Mouse (Mus musculus): ENCODE measurements around the gene Gdf7. TPM values are rescaled to one million over a fixed set of nuclear protein-coding genes. Genes with fewer than 3 reads are reported as not detected.
A peak's percentile ranks its signal among the peaks of the same experiment; 100 is the strongest.

The Gdf7 gene
- total and polyA plus RNA-seq, 3 experiments, result 0.20 TPM; not detected in 2

DNA sequence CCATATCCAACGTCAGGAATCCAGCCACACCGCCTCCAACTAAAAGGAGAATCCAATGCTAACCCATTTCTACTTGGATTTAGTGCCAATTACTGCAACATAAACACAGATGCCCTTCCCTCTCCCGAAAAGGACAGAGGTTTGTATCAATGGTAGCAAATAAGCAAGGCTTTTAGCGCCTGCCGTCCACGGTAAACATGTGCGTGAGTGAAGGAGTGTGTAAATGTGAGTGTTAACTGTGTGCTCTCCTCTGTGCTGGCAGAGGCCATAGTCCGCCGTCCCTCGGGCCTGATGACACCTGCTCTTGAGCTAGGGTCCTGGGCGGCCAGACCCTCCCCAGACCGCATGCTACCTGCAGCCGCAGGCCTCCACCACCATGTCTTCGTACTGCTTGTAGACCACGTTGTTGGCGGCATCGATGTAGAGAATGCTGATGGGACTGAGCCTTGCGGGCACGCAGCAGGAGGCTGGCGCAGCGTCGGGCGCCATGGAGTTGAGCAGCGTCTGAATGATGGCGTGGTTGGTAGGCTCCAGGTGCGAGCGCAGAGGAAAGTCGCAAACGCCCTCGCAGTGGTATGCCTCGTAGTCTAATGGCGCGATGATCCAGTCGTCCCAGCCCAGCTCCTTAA, 4.1 kb downstream of the Gdf7 start:
- DNase-seq, result no peak

DNA sequence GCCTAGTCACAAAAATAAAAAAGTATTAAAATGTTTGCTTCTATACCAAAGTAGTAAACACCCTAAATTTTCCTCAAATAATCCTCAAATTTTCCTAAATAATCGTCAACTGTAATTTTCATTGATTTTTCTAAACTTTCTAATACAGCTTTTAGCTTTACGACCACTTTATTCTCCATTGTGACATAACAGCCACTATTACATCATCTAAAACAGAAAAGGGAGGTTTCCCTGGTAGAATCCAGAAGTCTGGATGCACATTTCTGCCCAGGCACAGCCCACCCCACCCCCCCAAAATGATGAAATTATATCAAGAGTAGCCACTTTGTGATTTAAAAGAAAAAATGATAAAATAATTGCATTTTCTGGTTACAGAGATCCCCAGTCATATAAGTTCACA, 5.6 kb downstream of the Gdf7 start:
- no peak for DNase-seq

DNA sequence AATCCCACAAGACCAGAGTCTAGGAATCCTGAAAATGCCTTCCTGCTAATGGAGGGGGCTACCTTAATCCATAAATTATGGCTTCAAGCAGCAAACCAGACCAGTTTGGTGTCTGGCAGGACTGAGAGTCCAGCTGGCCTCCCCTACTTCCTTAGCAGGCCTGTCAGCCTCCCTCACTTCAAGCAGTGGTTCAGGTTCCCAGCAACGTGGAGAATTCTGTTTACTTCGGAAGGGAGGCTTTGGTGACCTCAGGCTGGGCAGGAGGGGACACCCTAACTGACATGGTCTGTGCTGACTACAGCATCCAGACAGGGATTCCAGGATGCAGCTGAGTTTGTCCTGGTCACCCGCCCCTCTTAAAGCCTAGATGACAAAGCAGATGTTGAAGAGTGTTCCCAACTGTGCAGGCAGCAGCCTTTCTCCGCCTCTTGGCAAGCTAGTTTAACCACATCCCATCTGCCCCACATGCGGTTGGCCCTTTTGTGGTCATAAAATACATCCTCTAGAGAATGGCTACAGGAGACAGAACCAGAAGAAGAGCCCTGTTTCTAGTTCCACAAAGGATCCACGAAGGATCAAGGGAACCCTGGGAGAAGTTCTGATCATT, 6.3 kb downstream of the Gdf7 start:
- DNase-seq, result no peak

DNA sequence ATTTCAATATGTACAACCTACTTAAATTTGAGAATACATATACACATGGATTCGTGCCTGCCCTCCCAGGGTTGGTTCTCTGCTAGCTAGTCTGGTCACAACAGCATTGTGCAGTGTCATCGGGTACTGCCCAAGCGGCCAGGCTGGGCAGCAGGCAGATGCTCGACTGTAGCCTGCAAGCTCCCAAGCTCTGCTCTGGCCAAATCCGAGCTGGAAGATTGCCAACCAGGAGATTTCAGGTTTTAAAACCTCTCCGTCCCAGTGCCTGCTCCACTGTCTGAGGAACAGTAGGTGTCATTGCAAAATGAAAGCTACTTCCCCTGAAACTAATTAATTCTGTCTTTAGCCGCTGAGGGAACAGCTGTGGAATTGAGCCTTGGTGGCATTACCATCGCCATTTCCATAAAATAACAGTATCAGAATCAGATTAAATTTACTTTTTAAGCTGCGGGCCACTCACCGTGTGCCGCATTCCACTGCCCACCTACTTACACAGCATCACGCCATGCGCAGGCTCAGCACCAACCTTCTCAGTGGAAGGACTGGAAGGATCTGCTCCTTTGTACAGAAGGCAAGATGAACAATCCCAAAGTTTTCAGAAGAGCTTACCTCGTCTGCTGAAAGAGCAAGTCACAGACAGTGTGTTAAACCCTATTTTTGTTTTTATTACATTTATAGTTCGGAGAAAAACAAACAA, 10.4 kb downstream of the Gdf7 start:
- DNase-seq, result no peak

DNA sequence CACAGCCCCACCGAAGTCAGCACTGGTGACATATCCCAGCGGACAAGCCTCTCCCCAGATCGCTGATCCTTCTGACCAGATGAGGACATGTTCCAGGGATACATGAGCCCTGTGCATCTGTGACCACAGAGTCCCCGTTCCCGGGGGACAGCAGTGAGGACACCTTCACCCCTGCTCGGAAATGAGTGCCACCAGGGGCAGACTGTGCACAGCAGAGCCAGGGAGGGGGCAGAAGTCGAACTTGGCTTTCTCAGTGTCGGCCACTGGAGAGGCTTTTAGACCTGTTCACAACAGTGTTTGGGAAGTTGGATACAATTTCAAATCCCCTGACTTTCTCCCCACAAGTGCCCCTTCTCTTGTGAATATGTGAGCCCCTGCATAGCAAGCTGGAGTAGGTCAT, 12.3 kb downstream of the Gdf7 start:
- DNase-seq, result no peak

DNA sequence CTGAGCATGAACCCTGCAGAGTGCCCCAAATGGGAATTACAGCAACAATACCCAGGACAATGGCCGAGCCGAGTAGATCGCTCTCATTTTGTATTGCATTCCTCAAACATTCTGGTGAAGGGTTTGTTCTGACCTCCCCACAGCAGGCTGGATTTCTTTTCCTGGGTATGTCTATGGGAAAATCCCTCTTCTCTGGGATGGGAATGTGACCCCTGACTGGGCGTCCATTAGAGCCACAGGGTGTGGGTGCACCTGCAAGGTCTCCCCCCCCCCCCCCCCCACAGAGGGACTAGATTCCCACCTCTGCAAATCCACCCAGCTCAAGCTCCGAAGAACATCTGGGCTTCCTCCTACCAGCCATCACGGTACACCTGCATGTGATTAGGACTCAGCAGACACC, 12.7 kb downstream of the Gdf7 start:
- no peak for DNase-seq

DNA sequence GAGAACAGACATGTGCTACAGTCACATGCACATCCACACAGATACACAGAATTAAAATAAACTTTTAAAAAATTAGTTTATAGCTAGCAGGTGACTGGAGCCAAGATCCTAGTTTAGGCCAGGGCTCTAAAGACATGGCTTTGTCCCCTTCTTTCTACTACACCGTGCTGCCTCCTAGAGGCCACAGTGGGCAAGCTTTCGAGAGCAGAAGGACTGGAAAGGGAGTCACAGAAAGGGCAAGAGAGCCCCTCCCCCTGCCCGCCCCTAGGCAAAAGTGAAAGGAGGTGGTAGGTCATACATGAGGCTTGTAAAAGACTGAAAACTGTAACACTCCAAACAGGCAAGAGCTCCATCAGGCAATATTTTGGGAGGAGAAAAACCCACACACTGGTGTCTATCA, 13.8 kb downstream of the Gdf7 start:
- no peak for DNase-seq

DNA sequence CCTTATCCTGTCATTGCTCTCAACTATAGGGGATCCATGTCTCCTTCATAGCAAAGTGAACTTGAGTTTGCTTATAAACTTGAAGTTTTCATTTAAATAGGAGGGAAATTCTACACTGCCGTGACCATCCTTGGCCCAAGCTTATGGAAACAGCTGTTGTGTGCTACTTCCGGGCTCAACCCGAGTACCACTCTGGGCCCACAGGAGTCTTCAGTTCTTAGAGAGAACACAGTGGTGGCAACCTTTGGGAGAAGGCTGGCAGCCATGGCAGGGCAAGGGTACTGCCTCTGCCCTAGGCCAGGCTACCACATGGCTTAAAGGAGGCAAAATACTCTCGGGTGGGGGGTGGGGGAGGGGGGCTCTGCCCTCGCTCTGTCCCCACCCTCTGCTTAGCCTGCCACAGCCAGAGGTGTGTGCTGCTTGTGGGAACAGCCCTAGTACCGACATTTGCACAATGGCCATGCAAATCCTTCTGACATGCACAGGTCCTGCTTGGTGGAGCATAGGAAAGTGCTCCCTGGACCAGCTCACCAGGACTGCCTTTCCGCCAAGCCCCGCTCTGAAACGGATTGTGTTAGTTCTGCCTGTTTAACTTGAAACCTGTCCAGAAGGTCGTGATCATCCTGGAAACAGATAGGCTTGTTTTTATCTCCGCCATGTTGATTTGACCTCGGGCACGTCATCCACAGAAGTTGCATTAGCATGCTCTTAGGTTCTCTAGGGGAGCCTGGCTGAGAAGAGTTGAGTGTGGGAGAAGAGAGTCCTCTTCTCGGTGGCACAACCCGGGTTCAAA, 20.3 kb downstream of the Gdf7 start:
- DNase-seq, result no peak

DNA sequence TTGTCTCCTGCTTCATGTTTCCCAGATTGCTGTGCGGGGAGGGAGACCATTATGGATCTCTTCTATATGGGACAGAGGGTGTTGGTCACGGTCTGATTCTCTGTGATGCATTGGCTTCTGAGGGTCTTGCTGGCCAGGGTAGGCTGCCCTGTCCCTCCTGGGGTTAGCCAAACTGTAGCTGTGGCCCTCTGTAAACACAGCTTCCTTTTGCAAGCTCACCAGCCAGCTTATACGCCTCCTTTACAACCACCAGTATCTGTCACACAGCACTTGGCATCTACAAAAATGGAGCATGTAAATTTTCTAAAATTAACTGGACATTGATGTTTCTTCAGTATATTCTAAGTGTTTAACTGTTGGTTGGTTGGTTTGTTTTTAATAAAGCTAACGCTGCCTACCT, 26.3 kb downstream of the Gdf7 start:
- no peak for DNase-seq

DNA sequence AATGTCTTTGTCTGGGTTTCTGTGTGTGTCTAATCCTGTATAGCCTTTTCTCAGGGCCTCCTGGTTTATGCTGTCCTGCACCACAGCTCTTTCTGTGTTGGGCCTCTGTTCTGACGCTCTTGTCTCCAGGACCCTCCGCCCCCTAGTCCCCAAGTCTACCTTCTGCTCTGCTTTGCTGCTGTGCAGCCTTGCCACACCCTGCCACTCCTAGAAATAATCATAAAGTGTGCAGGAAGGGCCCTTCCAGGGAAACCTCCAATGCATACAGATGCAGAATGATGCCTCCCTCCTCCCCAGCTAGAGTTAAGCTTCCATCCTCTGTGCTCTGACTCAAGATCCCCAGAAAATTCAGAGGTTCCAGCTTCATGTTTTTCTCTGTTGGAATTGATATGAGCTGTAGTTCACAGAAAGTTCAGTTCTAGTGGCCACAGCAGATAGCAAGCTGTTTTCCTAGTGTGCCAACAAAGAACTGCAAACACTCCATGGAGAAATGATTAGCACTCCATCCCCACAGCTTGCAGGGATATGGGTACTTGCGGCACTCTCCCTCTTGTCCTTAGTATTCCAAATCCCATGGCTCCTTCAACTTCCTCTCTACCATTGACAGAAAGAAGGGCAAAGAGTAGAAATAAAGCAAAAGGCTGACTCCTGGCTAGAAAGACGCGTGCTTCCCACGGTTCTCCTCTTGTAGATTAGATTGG, 28.1 kb downstream of the Gdf7 start:
- no peak for DNase-seq

DNA sequence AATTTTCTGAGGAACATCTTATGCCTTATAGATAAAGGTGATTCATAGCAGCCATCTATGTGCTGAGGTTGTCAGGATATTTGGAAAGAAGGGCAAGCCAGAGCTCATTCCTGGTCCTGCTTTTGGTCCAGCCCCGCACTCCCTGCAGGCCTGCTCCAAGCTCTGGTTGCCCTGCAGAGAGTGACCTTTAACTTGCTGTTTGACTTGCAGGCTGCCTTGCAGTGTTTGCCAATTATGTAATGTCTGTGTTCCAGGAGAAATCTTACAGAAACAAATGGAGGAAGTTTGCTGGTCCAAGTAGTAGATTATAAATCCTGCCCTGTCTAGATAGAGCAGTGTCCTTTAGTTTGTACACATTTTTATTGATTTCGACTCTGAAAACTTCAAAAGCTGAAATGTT, 30.3 kb downstream of the Gdf7 start:
- DNase-seq, result peak; percentile 49

DNA sequence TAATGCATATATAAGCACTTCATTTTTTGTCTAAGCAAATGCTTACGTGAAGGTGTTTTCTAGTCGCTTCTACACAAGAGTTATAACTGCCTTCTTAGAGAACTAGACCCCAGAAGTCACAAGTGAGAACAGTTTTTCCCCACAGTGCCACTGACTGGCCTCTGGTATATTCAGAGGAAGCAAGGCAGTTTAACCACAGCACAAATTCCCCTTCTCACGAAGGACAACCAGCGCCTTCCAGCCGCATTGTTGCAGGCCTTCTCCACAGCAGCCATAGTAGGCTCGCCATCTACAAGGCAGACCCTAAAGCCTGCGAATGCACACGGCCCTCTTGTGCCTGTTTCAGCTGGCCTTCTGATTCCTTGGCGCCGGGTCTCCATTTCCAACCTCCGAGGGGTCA, 32.1 kb downstream of the Gdf7 start:
- DNase-seq, result no peak

DNA sequence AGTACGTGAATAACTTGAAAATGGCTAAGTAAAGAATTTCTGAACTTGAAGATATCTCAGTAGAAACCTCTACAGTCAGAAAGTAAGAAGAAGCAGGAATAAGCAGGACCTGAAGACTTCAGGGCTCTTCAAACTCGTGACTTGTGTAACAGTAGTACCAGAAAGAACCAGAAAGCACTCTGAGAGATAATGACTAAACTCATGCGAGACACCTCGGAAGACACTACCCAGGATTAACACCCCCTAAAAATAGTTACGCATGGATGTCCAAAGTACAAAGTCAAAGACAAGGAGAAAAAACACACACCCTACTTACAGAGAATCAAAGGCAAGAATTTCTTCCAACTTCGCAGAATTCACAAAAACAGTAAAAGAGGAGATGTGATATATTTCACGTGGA, 35.4 kb downstream of the Gdf7 start:
- DNase-seq, result no peak

DNA sequence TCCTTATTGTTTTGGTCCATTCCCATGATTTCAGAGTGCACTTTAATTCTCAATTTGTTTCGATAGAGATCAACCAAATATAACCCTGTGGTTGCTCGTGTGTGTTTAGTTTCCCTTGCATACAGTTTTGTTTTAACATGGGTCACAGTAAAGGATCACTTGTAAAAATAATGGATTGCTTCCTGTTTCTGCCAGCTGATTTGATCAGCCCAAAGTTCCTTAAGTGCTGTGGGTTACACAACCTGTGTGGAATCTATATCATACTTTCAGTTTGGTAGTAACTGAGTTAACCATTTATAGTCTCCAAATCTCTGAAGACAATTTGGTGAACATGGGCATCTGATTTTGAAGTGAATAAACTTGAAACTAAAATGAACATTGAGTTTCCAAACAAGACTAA, 41.5 kb downstream of the Gdf7 start:
- no peak for DNase-seq

Other genes starting within 250 kb of the Gdf7 start
- 10 to 100 TPM; 53.0 to 71.8 TPM for gene Ldah, start 93.8 kb downstream of the Gdf7 start, total RNA-seq (2021)
- gene Ldah, start 93.8 kb downstream of the Gdf7 start, polyA plus RNA-seq (2012; rRNA removed), result 12.0 and 19.3 TPM in 2 replicates
- 10 to 100 TPM; 13.8 to 22.0 TPM for gene Hs1bp3, start 11.5 kb upstream of the Gdf7 start, total RNA-seq (2021)
- gene Hs1bp3, start 11.5 kb upstream of the Gdf7 start, polyA plus RNA-seq (2012; rRNA removed), result 20.6 and 22.7 TPM in 2 replicates
- 100 to 1,000 TPM; 166 to 261 TPM for gene Rhob, start 198.1 kb upstream of the Gdf7 start, total RNA-seq (2021)
- 497 and 623 TPM in 2 replicates for gene Rhob, start 198.1 kb upstream of the Gdf7 start, polyA plus RNA-seq (2012; rRNA removed)